24 mouse cellular contexts compared by ENCODE assay signal in genomic region chr15:96968741-96969140, GRCm38 (mm10).
A peak's percentile ranks its signal among the peaks of the same experiment; 100 is the strongest.
DNase-seq lines count a peak whose midpoint lies in the region; ATAC-seq and TF ChIP-seq lines count a peak whose summit lies in the region.
"Had no signal": no experiment of that assay in that cellular context is flagged by ENCODE, and none has a peak within 500 bp of the region (broad histone marks: within the 10 kb centered on the region; RNA-seq: fewer than 3 reads in every experiment).

No protein-coding gene starts in this region.

- peak; percentile 48 for DNase-seq in gastrocnemius, adult 2 months
- no peak for DNase-seq in gastrocnemius, postnatal 4 days (ENCODE audit: low spot score in 2 of 2)
- DNase-seq in heart, adult 8-10 months (ENCODE audit: low spot score) = peak; percentile 17
- no peak for DNase-seq in heart, postnatal 14 days
- peak; percentile 6 for DNase-seq in midbrain, postnatal 0 days (ENCODE audit: low spot score)
- peak; percentile 75 for DNase-seq in skeletal muscle tissue, adult 2 months (ENCODE audit: low read depth, low spot score)
- no peak for DNase-seq in cerebellum, postnatal 14 days
- DNase-seq: adrenal gland, postnatal 14 days; cerebellum, adult 18-20 months; cerebellum, postnatal 10 days; kidney, adult 9 months; kidney, postnatal 10 days; layer of hippocampus, postnatal 36 days; liver, postnatal 0 days; lung, postnatal 36 days had no signal

- no peak overlapping the region for H3K9ac ChIP-seq in midbrain, postnatal 0 days (replicated peaks; ENCODE audit: low read length, poor library complexity, severe bottlenecking)
- no peak overlapping the region for H3K9ac ChIP-seq in midbrain, embryonic 15.5 days
- H3K9ac ChIP-seq: hindbrain, embryonic 14.5 days; limb, embryonic 13.5 days; liver, embryonic 12.5 days; liver, postnatal 0 days; neural tube, embryonic 13.5 days had no signal

- H3K4me3 ChIP-seq in gastrocnemius, adult 2 months = peak overlapping the region; percentile 29; the same call in 1 of the 2 replicates
- no peak overlapping the region for H3K4me3 ChIP-seq in midbrain, postnatal 0 days (ENCODE audit: low read depth, low read length)
- no peak overlapping the region for H3K4me3 ChIP-seq in midbrain, embryonic 15.5 days
- H3K4me3 ChIP-seq: erythroblast, embryonic 14.5 days; limb, embryonic 13.5 days; liver, embryonic 12.5 days; neural tube, embryonic 13.5 days had no signal

- H3K4me1 ChIP-seq in midbrain, postnatal 0 days (ENCODE audit: insufficient read depth, low read length) = no peaks in the 10 kb centered on the region
- no peaks in the 10 kb centered on the region for H3K4me1 ChIP-seq in midbrain, embryonic 15.5 days
- H3K4me1 ChIP-seq: neural tube, embryonic 13.5 days had no signal

- no peaks in the 10 kb centered on the region for H3K9me3 ChIP-seq in midbrain, postnatal 0 days (ENCODE audit: low read length)
- H3K9me3 ChIP-seq in midbrain, embryonic 15.5 days = no peaks in the 10 kb centered on the region
- H3K9me3 ChIP-seq: limb, embryonic 13.5 days; liver, embryonic 12.5 days; neural tube, embryonic 13.5 days had no signal

- H3K27me3 ChIP-seq in midbrain, postnatal 0 days (ENCODE audit: insufficient read depth, low read length) = no peaks in the 10 kb centered on the region
- H3K27me3 ChIP-seq in midbrain, embryonic 15.5 days (replicated peaks) = no peaks in the 10 kb centered on the region
- H3K27me3 ChIP-seq: limb, embryonic 13.5 days; liver, embryonic 12.5 days; neural tube, embryonic 13.5 days had no signal

- intact Hi-C loops in gastrocnemius, adult 2 months (cut with DNase I) = loop anchor here (5.0 kb wide), 1 partner anchor 209 kb away; no protein-coding TSS in a partner anchor
- intact Hi-C loops in heart, postnatal 14 days (cut with DNase I) = loop anchor here (1.0 to 5.0 kb wide), 2 partner anchors 167 to 219 kb away; no protein-coding TSS in a partner anchor

- ATAC-seq in midbrain, postnatal 0 days (ENCODE audit: low FRiP score) = no peak
- no peak for ATAC-seq in midbrain, embryonic 15.5 days (replicated peaks)
- ATAC-seq: CD4-positive, CD25-positive, alpha-beta regulatory T cell, adult 4 months; intestine, postnatal 0 days; liver, embryonic 12.5 days; liver, postnatal 0 days had no signal

- 88% methylated on average over 11 of the region's 11 CpGs for WGBS in midbrain, postnatal 0 days
- 87% methylated on average over 11 of the region's 11 CpGs for WGBS in midbrain, embryonic 15.5 days

- peak overlapping the region; percentile 90 for H3K27ac ChIP-seq in gastrocnemius, adult 2 months
- H3K27ac ChIP-seq in midbrain, postnatal 0 days (ENCODE audit: low read depth, low read length) = no peak overlapping the region
- H3K27ac ChIP-seq in midbrain, embryonic 15.5 days = no peak overlapping the region
- H3K27ac ChIP-seq: hindbrain, embryonic 14.5 days; limb, embryonic 13.5 days; liver, embryonic 12.5 days; neural tube, embryonic 13.5 days had no signal

- no peak for TF ChIP-seq CTCF in gastrocnemius, adult 2 months (IDR thresholded peaks at IDR 0.05)
- no peak for TF ChIP-seq CTCF in midbrain, postnatal 0 days (IDR thresholded peaks at IDR 0.05)

- no peak overlapping the region for H3K4me2 ChIP-seq in midbrain, postnatal 0 days (ENCODE audit: low read depth, low read length, poor library complexity, severe bottlenecking)
- H3K4me2 ChIP-seq in midbrain, embryonic 15.5 days = no peak overlapping the region
- H3K4me2 ChIP-seq: hindbrain, embryonic 14.5 days; limb, embryonic 13.5 days; liver, embryonic 12.5 days; midbrain, embryonic 11.5 days; neural tube, embryonic 13.5 days had no signal

- no peaks in the 10 kb centered on the region for H3K36me3 ChIP-seq in midbrain, postnatal 0 days (ENCODE audit: insufficient read depth, low read length)
- no peaks in the 10 kb centered on the region for H3K36me3 ChIP-seq in midbrain, embryonic 15.5 days (replicated peaks)
- H3K36me3 ChIP-seq: limb, embryonic 13.5 days; liver, embryonic 12.5 days; neural tube, embryonic 13.5 days had no signal

Comparison
In these comparisons a context has a peak if more than half of its experiments do, and no peak if none do; other contexts are left out.
1. DNase-seq: peak in gastrocnemius, adult 2 months (single experiment), heart, adult 8-10 months (single experiment), midbrain, postnatal 0 days (single experiment) and skeletal muscle tissue, adult 2 months (single experiment); none in gastrocnemius, postnatal 4 days (0 of 2), heart, postnatal 14 days (0 of 2) and cerebellum, postnatal 14 days (0 of 2).